Mouse (Mus musculus) olfactory bulb, adult 2 months (tissue): Measurements from ENCODE around the gene Tnfrsf21.

Source experiments
- CTCF ChIP-seq: fragments of 200-500 bp; IDR thresholded peaks from 2 replicates; pipeline ENCODE4 v1.5.1; 2012; ENCODE audit warnings: low read depth, mild to moderate bottlenecking, low read length, moderate library complexity; ENCODE audit not compliant: insufficient read depth
- POLR2A ChIP-seq: fragments of 200-500 bp; IDR thresholded peaks from 2 replicates; pipeline ENCODE4 v1.6.1; 2012; ENCODE audit warnings: mild to moderate bottlenecking, low read depth, low read length, moderate library complexity; ENCODE audit not compliant: insufficient read depth

- TF ChIP-seq POLR2A, result no peak
- no peak for TF ChIP-seq CTCF
Measured at GRCm38 (mm10) chr17:43058277-43059025, 42.1 kb downstream of the Tnfrsf21 start.
